Mouse (Mus musculus): ENCODE results near the gene Ndc80. TPM values are rescaled to one million over a fixed set of nuclear protein-coding genes. Genes with fewer than 3 reads are reported as not detected.

The Ndc80 gene
- polyA plus RNA-seq, 1 experiment, result 57.2 TPM

DNA sequence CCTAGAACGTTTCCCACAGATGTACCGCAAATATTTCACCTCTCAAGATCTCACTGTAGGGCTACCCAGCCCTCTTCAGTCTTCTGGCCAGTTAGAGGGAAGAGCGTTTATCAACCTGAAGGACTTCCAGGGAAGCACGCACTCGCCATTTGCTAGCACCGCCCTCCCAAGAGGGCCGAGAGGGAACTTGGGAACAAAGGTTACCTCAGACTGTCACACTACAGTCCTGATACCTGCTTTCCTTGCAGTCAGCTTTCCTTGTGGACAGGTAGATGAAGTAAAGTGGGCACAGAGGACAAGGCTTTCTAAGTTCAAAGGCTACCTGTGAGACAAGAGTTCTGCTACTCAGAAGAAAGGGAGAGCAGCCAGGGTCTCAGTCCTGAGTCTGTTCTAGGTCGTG is 19.8 kb downstream of the Ndc80 start:
- Histone ChIP-seq H3K27ac (ENCODE audit: insufficient read depth, low read length) (no peak overlapping the region), H3K9ac (ENCODE audit: low read depth, poor library complexity, severe bottlenecking) (no peak overlapping the region), H3K4me3 (ENCODE audit: low read depth, low read length) (no peak overlapping the region), H3K36me3 (ENCODE audit: control insufficient read depth, insufficient read depth, low read length, poor library complexity, severe bottlenecking) (peaks cover 53% of the 10 kb centered on the region), H3K27me3 (ENCODE audit: control insufficient read depth, insufficient read depth, low read length, poor library complexity, severe bottlenecking) (no peaks in the 10 kb centered on the region), H3K9me3 (replicated peaks; ENCODE audit: control insufficient read depth, insufficient read depth, low read length, poor library complexity, severe bottlenecking) (no peaks in the 10 kb centered on the region), H3K4me1 (ENCODE audit: control insufficient read depth, insufficient read depth, low read length) (no peaks in the 10 kb centered on the region)
- TF ChIP-seq EP300 (IDR thresholded peaks at IDR 0.05; ENCODE audit: insufficient read depth, low read depth, low read length) (no peak), CTCF (IDR thresholded peaks at IDR 0.05; ENCODE audit: low read depth, low read length) (no peak), POLR2A (IDR thresholded peaks at IDR 0.05; ENCODE audit: insufficient read depth, low read length) (no peak)

GRCm38 (mm10) chr17:71495784-71496183 is 30.9 kb downstream of the Ndc80 start:
- Histone ChIP-seq H3K27me3 (ENCODE audit: control insufficient read depth, insufficient read depth, low read length, poor library complexity, severe bottlenecking) (no peaks in the 10 kb centered on the region), H3K4me3 (ENCODE audit: low read depth, low read length) (no peak overlapping the region), H3K4me1 (ENCODE audit: control insufficient read depth, insufficient read depth, low read length) (no peaks in the 10 kb centered on the region), H3K9me3 (replicated peaks; ENCODE audit: control insufficient read depth, insufficient read depth, low read length, poor library complexity, severe bottlenecking) (no peaks in the 10 kb centered on the region), H3K9ac (ENCODE audit: low read depth, poor library complexity, severe bottlenecking) (no peak overlapping the region), H3K27ac (ENCODE audit: insufficient read depth, low read length) (no peak overlapping the region), H3K36me3 (ENCODE audit: control insufficient read depth, insufficient read depth, low read length, poor library complexity, severe bottlenecking) (peaks cover 24% of the 10 kb centered on the region)
- no peak for TF ChIP-seq CTCF (IDR thresholded peaks at IDR 0.05; ENCODE audit: low read depth, low read length)
- no peak for TF ChIP-seq EP300 (IDR thresholded peaks at IDR 0.05; ENCODE audit: insufficient read depth, low read depth, low read length)
- no peak for TF ChIP-seq POLR2A (IDR thresholded peaks at IDR 0.05; ENCODE audit: insufficient read depth, low read length)

DNA sequence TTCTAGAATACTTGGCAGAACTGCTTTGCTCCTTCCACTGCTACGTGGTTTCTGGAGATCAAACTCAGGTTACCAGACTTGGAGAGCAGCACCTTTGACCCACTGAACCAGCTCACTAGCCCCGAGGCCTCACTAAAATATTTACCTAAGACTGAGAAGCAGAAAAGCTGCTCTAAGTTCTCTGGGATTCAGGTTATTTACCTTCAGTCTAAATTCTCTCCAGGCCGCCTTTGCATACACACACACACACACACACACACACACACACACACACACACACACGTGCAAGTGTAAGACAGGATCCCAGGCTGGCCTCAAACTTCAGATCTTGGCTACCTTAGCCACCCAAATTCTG is 35.3 kb downstream of the Ndc80 start:
- Histone ChIP-seq H3K9me3 (replicated peaks; ENCODE audit: control insufficient read depth, insufficient read depth, low read length, poor library complexity, severe bottlenecking) (no peaks in the 10 kb centered on the region), H3K4me1 (ENCODE audit: control insufficient read depth, insufficient read depth, low read length) (no peaks in the 10 kb centered on the region), H3K36me3 (ENCODE audit: control insufficient read depth, insufficient read depth, low read length, poor library complexity, severe bottlenecking) (no peaks in the 10 kb centered on the region), H3K27me3 (ENCODE audit: control insufficient read depth, insufficient read depth, low read length, poor library complexity, severe bottlenecking) (no peaks in the 10 kb centered on the region), H3K27ac (ENCODE audit: insufficient read depth, low read length) (no peak overlapping the region), H3K9ac (ENCODE audit: low read depth, poor library complexity, severe bottlenecking) (no peak overlapping the region), H3K4me3 (ENCODE audit: low read depth, low read length) (no peak overlapping the region)
- TF ChIP-seq EP300 (IDR thresholded peaks at IDR 0.05; ENCODE audit: insufficient read depth, low read depth, low read length) (no peak), POLR2A (IDR thresholded peaks at IDR 0.05; ENCODE audit: insufficient read depth, low read length) (no peak), CTCF (IDR thresholded peaks at IDR 0.05; ENCODE audit: low read depth, low read length) (no peak)

DNA sequence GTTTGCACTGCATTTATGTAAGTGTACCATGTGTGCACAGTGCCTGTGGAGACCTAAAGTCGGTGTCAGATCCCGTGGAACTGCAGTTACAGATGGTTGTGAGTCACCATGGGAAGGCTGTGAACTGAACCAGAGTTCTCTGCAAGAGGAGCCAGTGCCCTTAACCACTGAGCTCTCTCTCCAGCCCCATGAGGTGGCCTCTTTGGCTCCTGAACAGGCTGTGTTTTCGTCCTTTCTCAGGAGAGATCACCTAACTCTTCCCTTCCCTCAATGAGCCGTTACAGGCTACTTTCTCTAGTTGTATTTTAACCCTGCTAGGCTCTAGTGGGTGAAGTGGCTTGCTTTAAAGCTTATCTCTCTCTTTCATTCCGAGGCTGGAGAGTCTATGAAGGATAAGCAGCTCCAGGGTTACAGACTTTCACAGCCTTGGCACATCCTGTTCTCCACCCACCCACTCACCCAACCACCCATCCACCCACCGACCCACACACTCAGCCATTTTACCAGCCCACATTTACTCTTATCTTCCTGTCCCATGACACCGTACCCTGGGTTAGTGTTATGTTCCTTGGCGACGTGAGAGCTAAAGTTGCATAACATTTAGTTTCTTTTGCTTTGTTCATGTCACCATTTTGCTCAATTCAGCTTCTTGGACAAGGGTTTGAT is 35.9 kb downstream of the Ndc80 start:
- Histone ChIP-seq H3K4me3 (ENCODE audit: low read depth, low read length) (no peak overlapping the region), H3K9ac (ENCODE audit: low read depth, poor library complexity, severe bottlenecking) (no peak overlapping the region), H3K9me3 (replicated peaks; ENCODE audit: control insufficient read depth, insufficient read depth, low read length, poor library complexity, severe bottlenecking) (no peaks in the 10 kb centered on the region), H3K36me3 (ENCODE audit: control insufficient read depth, insufficient read depth, low read length, poor library complexity, severe bottlenecking) (no peaks in the 10 kb centered on the region), H3K27ac (ENCODE audit: insufficient read depth, low read length) (no peak overlapping the region), H3K4me1 (ENCODE audit: control insufficient read depth, insufficient read depth, low read length) (no peaks in the 10 kb centered on the region), H3K27me3 (ENCODE audit: control insufficient read depth, insufficient read depth, low read length, poor library complexity, severe bottlenecking) (no peaks in the 10 kb centered on the region)
- TF ChIP-seq CTCF (IDR thresholded peaks at IDR 0.05; ENCODE audit: low read depth, low read length) (no peak), EP300 (IDR thresholded peaks at IDR 0.05; ENCODE audit: insufficient read depth, low read depth, low read length) (no peak), POLR2A (IDR thresholded peaks at IDR 0.05; ENCODE audit: insufficient read depth, low read length) (no peak)

DNA sequence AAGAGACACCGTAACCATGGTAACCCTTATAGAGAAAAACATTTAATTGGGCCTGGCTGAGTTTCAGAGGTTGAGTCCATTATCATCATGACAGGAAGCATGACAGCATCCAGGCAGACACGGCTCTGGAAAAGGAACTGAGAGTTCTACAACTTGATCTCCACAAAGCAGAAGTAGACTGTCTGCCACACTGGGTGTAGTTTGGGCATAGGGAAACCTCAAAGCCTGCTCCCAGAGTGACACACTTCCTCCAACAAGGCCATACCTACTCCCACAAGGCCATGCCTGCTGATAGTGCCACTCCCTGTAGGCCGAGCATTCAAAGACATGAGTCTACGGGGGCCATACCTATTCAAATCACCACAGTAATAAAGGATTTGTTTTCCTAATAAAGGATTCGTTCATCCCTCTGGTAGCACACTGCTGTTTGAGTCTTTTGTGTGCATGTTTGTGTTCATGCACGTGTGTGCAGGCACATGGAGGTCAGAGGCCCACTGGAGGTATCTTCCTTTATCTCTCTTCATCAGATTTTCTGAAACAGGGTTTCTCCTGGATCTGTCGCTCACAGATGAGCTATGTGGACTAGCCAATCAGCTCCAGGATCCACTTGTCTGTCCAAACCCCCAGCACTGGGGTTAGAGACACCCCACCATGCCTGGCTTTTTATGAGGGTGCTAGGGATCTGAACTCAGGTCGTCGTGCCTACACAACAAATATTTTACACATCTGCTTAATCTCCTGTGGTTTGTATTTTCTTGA is 36.8 kb downstream of the Ndc80 start:
- Histone ChIP-seq H3K27ac (ENCODE audit: insufficient read depth, low read length) (no peak overlapping the region), H3K4me3 (ENCODE audit: low read depth, low read length) (no peak overlapping the region), H3K9me3 (replicated peaks; ENCODE audit: control insufficient read depth, insufficient read depth, low read length, poor library complexity, severe bottlenecking) (no peaks in the 10 kb centered on the region), H3K4me1 (ENCODE audit: control insufficient read depth, insufficient read depth, low read length) (no peaks in the 10 kb centered on the region), H3K9ac (ENCODE audit: low read depth, poor library complexity, severe bottlenecking) (no peak overlapping the region), H3K27me3 (ENCODE audit: control insufficient read depth, insufficient read depth, low read length, poor library complexity, severe bottlenecking) (no peaks in the 10 kb centered on the region), H3K36me3 (ENCODE audit: control insufficient read depth, insufficient read depth, low read length, poor library complexity, severe bottlenecking) (no peaks in the 10 kb centered on the region)
- no peak for TF ChIP-seq EP300 (IDR thresholded peaks at IDR 0.05; ENCODE audit: insufficient read depth, low read depth, low read length)
- TF ChIP-seq POLR2A (IDR thresholded peaks at IDR 0.05; ENCODE audit: insufficient read depth, low read length), result no peak
- no peak for TF ChIP-seq CTCF (IDR thresholded peaks at IDR 0.05; ENCODE audit: low read depth, low read length)

GRCm38 (mm10) chr17:71486231-71486851 is 40.3 kb downstream of the Ndc80 start:
- H3K27me3 ChIP-seq (ENCODE audit: control insufficient read depth, insufficient read depth, low read length, poor library complexity, severe bottlenecking), result no peaks in the 10 kb centered on the region
- no peak overlapping the region for H3K9ac ChIP-seq (ENCODE audit: low read depth, poor library complexity, severe bottlenecking)
- H3K9me3 ChIP-seq (replicated peaks; ENCODE audit: control insufficient read depth, insufficient read depth, low read length, poor library complexity, severe bottlenecking), result no peaks in the 10 kb centered on the region
- no peak overlapping the region for H3K4me3 ChIP-seq (ENCODE audit: low read depth, low read length)
- no peaks in the 10 kb centered on the region for H3K4me1 ChIP-seq (ENCODE audit: control insufficient read depth, insufficient read depth, low read length)
- 0 out of 2 replicates have a peak overlapping the region, but pooled peaks have one; percentile 6 for H3K27ac ChIP-seq (ENCODE audit: insufficient read depth, low read length)
- TF ChIP-seq CTCF (IDR thresholded peaks at IDR 0.05; ENCODE audit: low read depth, low read length) (no peak), POLR2A (IDR thresholded peaks at IDR 0.05; ENCODE audit: insufficient read depth, low read length) (no peak), EP300 (IDR thresholded peaks at IDR 0.05; ENCODE audit: insufficient read depth, low read depth, low read length) (no peak)
- no peaks in the 10 kb centered on the region for H3K36me3 ChIP-seq (ENCODE audit: control insufficient read depth, insufficient read depth, low read length, poor library complexity, severe bottlenecking)
